Mouse (Mus musculus): ENCODE data around the gene Qsox2. TPM values are rescaled to one million over a fixed set of nuclear protein-coding genes. Genes with fewer than 3 reads are reported as not detected.

Gene Qsox2
- total RNA-seq, 2 experiments from 2014 or later, result 3.1 to 4.0 TPM

Other genes with a start within 250 kb of the Qsox2 start
- 100 to 1,000 TPM; 224 to 227 TPM for gene Ubac1, start 215.8 kb downstream of the Qsox2 start, total RNA-seq (2021)
- 10 to 100 TPM; 18.2 to 23.7 TPM for gene Nacc2, start 114.3 kb downstream of the Qsox2 start, total RNA-seq (2021)
- gene Lhx3, start 29.2 kb downstream of the Qsox2 start, total RNA-seq (2021), result not detected
- under 1 TPM in 1 of 2 experiments, not detected in 1; 0.03 TPM for gene Ccdc187, start 57.0 kb upstream of the Qsox2 start, total RNA-seq (2021)
- gene Gpsm1, start 78.0 kb upstream of the Qsox2 start, total RNA-seq (2021), result 1 to 10 TPM; 3.1 TPM
- gene Dnlz, start 114.6 kb upstream of the Qsox2 start, total RNA-seq (2021), result 10 to 100 TPM; 18.3 to 18.7 TPM
- gene Card9, start 123.4 kb upstream of the Qsox2 start, total RNA-seq (2021), result under 1 TPM; 0.46 to 0.56 TPM
- 1 to 10 TPM; 5.7 to 5.9 TPM for gene Snapc4, start 143.1 kb upstream of the Qsox2 start, total RNA-seq (2021)
- gene Entr1, start 151.8 kb upstream of the Qsox2 start, total RNA-seq (2021), result 10 to 100 TPM; 24.9 to 27.3 TPM
- gene Pmpca, start 151.8 kb upstream of the Qsox2 start, total RNA-seq (2021), result 100 to 1,000 TPM; 128 to 139 TPM
- 1 to 10 TPM; 6.5 to 7.6 TPM for gene Inpp5e, start 171.7 kb upstream of the Qsox2 start, total RNA-seq (2021)
- 10 to 100 TPM; 22.0 to 23.9 TPM for gene Sec16a, start 207.7 kb upstream of the Qsox2 start, total RNA-seq (2021)

Data from gastrocnemius, postnatal 25 days (tissue).